Mouse (Mus musculus) kidney, postnatal 4 days (tissue): ENCODE measurements around the gene Kcnq1.

Source experiments
- DNase-seq, 2 experiments: peaks; one replicate each; pipeline ENCODE4 v3.0.0; 2021; ENCODE audit warnings: mixed read lengths in 2 of 2

Kcnq1 gene

GRCm38 (mm10) chr7:143093847-143094246 lies 12.3 kb upstream of the Kcnq1 start:
- DNase-seq, result no peak

DNA sequence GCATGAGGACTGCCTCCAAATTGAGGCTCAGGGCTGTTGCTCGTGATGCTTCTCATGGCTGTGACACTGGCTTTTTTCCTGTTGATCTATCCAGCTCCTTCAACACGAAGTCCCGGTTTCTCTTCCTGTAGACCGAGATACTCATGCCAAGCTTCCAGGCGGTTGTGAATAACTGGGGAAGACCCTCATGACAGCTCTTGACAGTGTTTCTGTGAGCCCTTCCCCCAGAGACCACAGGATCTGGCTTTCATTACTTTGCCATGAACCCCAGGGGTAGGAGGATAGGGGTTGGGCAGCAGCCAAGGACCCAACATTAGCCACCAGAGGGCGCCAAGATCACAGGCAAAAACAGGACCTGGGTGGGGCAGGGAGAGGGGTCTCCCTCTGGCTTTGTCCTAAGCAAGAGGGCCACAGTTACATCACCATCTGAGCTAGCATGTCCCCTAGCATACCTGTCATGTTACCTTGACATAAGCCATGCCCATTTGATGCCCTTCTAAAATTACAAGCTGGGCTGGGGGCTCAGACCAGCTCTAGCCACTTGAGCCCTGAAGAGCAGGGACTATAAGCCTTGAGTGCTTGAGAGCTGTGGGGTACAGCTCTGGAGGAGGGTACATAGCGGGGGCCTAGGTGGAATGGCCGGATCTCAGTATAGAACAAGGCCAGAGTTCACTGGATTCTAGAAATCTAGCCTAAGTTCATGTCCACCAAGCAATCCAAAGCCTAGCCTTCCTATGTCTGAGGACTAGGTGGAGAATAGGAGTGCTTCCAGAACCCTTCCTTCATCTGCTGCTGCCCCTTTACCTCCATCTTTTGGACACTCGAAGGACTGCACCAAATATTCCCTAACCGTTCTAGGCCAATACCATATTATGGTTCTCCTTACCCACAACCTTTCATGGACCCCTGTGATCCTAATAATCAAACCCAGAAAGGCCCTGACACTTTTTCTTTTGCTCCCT lies 11.3 kb upstream of the Kcnq1 start, which contains the start of gene Trpm5:
TSS of gene Trpm5 (minus strand) at position 51 of the 962 bp plus-strand sequence.
- peak; percentile 83 to 84 for DNase-seq

DNA sequence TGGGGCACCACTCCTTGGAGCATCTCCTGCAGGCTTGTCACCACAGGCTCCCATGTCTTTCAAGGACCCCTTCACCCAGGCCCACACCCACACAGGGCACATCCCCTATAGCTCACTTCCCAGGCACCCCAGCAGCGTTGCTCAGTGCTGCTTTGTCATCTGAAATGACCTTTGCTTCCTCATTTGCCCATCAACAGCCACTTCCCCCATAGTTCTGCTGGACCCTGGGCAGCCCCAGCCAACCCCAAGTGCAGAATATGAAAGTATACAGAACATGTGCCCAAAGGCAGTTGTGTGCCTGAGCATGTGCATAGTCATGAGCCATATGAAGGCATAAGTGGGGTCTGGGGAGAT lies 10.6 kb upstream of the Kcnq1 start:
- DNase-seq, result no peak

DNA sequence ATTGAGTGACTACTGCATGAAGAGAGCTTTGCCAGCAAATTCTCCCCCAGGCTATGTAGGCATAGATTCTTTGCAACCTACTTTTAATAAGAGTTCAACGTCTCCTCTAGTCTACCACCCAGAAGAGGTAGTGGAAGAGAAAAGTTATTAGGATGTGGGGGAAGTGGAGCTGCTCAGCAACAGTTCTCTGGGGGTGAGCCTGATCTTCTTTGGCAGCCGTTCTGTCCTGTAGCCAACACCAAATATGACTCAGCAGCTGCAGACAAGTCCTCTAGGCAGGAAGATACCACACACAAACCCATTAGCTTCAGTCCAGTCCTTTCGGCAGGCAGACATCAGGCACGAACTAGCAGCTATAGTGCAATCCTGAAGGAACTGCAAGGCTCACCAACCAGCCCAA lies 5.4 kb upstream of the Kcnq1 start:
- no peak for DNase-seq

DNA sequence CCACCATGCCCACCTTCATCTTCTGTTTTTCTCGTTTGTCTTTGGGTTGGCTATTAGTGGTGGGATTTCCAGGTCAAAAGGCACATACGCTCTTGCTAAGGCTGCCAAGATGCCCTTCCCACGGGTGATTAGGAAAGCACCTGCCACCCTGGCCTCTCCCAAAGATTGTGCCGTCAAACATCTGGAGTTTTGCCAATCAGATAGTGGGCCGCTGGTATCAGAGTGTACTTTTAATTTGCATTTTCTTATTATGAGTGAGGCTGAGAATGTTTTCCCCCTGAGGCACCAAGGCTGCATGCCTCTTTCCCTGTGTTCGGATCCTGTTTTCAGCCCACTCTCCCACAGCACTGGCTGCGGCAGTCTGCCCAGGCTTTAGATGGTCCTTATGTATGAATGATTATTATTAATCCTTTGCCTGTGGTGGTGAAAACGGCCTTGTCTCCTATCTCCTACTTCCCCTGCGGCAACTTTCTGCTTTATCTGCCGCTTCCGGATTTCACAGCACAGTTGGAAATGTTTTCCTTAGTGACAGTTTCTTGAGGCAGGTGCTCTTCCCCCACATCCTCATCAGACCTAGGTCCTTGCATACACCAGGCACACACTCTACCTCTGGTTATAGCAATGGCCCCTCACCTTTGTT lies 784 bp upstream of the Kcnq1 start:
- DNase-seq, result no peak

- peak; percentile 74 to 83 for DNase-seq
These were observed 707 bp downstream of the Kcnq1 start for GRCm38 (mm10) chr7:143106672-143107465.

DNA sequence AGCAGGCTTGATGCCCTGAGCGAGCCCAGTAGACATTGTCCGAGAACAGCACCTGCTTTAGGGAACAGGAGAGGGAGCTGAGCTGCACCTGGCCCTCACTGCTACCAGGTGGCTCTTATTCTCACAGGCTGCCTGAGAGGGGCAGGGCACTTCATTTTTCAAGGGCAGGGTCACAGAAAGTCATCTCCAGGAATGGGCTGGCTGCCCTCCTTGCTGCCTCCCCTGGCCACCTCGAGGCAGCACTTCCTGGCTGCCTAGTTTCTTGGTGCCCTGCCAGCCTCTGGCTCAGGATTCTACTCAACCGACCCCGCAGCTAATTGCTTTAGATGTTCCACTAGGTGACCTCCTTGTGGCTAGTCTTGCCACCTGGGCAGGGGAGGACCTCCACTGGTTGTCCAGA lies 2.0 kb downstream of the Kcnq1 start:
- DNase-seq, result peak; percentile 63 to 77

- no peak for DNase-seq
These were observed 3.0 kb downstream of the Kcnq1 start for GRCm38 (mm10) chr7:143108996-143109660.

DNA sequence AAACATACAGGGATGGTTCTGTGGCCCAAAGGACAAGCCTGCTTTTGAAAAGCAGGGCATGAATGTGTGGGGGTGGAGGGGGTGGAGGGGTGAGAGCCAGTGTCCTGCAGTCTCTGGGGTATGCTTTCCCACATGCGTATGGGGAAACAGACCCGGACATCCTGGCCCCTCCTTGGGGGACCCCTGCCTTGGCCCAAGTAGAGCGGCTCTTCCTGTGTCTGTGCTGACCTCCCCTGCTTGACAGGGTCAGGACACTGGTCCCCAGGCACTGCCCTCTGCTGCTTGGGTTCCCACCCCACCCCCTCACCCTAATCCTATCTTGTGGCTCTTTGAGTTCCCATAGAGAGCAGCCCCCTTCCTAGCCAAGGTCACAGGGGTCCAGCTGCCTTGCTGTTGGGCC lies 3.5 kb downstream of the Kcnq1 start:
- DNase-seq, result no peak

DNA sequence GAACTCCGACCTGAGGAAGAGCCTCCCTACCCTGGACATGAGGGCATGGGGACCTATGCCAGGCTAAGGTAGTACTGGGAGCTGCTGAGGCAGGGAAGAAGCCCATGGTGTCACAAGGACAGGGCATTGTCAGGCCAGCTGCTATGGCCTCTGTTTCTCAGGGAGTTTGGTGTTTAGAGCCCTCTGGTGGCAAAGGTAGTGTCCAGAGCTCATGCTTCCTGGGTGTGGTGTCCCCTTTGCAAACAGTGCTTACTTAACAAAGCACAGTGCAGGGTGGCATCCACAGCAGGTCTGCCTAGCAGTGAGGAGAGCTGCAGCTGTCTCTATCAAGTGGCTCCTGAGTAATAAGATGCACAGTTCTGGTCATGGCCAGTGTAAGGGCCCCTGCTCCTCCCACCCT lies 4.6 kb downstream of the Kcnq1 start:
- no peak for DNase-seq

- no peak for DNase-seq
These were observed 5.6 kb downstream of the Kcnq1 start for GRCm38 (mm10) chr7:143111719-143112118.

DNA sequence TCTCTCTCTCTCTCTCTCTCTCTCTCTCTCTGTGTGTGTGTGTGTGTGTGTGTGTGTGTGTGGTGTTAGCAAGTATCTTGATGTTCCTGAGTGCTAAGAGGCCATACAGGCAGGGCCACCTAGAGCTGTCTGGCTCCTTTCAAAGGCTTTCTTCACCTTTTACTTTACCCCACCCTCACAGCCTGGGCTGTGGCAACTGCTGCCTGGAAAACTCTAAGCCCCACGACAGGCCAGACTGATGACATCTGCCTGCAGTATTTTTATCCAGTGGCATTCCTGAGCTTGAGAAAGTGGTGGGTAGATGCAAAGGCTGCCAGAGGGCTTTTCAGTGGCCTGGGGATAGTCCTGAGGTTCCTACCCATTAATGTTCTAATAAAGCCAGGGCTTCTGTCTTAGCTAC lies 6.2 kb downstream of the Kcnq1 start:
- DNase-seq, result no peak

DNA sequence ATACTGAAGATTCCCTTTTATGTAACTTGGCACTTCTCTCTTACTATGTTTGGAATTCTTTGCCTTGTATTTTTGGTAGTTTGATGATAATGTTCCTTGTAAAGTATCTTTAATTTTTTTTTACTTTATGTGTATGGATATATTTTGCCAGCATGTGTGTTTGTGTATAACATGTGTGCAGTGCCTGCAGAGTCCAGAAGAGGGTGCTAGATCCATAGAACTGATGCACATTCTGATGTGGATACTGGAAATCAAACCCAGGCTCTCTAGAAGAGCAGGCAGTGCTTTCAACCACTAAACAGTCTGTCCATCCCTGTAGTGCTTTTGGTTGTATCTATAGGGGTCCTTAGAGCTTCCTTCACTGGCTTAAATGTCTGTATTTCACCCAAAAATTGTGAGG lies 8.6 kb downstream of the Kcnq1 start:
- no peak for DNase-seq

DNA sequence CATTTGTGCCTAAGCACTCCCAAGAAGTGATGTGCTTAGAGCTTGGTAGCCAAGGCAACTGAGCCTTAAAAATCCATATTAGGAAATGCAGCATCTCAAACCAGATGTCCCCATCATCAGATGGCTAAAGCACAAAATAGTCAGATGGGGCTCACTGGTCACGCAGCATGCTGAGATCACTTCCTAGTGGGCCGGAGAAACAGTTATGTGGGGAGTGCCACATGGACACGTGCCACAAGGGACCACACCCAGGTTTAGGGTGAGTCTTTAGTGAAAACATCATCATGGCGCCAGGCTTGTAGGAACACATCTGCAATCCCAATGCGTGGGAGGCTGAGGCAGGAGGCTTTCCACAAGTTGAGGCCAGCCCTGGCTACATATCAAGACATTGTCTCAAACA lies 10.4 kb downstream of the Kcnq1 start:
- no peak for DNase-seq

DNA sequence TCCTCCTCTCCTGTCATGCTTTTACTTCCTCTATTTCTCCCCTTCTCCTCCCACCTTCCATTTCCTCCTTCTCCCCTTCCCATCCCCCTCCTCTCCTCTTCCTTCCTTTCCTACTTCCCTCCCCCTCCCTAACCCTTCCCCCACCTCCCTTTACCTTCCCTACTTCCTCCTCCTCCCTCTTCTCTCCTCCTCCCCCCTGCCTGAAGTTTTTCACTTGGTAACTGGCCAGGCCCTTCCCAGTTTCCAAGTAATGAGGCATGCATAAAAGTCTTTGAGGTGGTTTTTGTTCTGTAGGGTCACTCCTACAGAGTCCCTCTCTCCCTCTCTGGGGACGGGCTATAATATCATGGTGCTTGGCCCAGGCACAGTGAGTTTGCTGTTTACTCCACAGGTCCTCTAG lies 13.2 kb downstream of the Kcnq1 start:
- DNase-seq, result peak; percentile 38 to 54

DNA sequence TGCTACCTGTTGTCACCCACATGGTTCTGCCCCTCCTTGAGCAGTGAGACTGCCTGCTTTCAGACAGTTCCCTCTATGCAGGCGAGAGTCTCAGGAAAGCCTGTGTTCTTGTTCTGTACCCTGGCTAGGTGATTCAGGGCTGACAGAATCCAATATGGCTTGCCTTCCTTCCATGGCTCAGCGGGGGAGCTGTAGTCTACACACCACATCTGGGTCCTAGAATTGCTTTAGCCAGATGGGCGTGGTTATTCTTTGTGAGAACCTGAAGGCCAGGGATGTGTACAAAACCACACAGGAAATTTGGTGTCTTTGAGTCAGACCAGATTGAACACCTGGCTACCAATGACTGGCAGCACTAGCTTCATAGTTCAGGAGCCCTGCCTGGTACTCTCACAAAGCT lies 13.7 kb downstream of the Kcnq1 start:
- DNase-seq, result no peak

DNA sequence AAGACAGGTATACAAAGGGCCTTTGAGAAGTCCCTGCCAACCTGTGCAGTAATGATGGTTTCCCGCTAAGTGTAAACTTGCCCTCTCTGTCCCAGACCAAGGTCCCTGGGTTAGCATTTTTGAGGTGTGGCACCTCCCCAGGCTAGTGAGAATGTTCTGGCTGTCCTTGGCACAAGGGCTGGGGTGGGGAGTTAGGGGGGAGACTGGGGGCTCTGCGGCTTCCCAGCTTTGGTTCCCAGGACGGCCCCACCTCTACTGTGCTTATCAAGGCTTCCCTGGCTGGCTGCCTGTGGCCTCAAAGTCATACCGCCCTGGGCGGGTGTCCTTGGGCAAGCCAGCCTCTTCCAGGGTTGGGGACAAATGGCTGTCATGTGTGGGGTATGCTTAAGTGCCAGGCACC lies 16.0 kb downstream of the Kcnq1 start:
- DNase-seq, result no peak

DNA sequence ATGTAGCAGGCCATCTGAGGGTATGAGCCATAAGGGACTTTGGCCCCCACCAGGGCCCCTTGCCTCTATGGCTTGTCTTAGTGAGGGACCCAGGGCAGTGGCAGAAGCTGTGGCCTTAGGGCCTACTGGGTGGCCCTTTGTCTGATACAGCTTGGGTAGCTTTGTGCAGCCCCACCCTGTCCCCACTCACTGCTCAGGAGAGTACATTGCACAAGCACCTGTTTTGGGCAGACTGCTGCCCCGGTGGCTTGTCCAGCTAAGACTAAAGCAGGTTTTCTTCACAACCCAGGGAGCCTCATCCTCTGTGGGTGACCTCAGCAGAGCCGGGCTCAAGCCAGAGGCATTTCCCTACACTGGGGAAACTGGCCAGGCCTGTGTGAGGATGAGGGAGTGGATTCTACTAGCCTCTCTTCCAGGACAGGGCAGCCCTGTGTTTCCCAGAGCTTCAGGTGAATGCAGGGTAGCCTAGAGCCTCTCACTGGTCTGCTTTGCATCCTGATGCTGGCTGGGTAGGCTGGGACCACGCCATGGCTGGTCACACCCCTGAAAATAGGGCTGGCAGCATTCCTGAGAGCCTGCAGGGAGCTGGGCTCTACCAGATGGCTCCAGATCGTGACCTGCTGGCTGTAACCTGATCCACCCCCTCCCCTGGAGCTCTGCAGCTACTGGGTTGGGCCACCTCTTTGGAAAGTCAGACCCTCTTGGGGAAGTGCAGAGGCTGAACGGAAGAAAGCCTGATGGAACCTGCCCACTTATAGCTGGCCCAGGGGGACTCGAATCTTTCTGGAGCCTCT lies 17.9 kb downstream of the Kcnq1 start:
- peak; percentile 68 to 81 for DNase-seq

- DNase-seq, result no peak
These were observed 18.7 kb downstream of the Kcnq1 start for GRCm38 (mm10) chr7:143124902-143125301.

GRCm38 (mm10) chr7:143132815-143133214 lies 26.7 kb downstream of the Kcnq1 start:
- DNase-seq, result no peak

DNA sequence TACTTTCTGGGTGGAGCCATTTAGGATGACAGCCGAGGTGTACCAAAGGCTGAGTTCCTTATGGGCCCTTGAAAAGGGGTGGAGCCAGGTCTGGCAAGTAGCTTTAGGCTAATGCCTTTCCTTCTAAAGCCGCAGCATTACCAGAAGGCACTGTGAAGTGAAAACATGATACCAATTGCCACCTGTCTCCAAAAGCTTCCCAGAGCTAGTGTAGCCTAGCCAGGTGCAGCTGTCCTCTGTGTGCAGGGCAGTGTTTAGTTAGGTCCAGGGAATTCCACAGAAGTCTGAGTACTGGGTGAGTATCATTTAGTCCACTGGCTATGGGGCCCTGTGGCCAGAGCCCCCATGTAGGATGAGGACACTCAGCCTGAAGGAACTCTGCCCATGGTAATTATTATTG lies 30.0 kb downstream of the Kcnq1 start:
- DNase-seq, result no peak

DNA sequence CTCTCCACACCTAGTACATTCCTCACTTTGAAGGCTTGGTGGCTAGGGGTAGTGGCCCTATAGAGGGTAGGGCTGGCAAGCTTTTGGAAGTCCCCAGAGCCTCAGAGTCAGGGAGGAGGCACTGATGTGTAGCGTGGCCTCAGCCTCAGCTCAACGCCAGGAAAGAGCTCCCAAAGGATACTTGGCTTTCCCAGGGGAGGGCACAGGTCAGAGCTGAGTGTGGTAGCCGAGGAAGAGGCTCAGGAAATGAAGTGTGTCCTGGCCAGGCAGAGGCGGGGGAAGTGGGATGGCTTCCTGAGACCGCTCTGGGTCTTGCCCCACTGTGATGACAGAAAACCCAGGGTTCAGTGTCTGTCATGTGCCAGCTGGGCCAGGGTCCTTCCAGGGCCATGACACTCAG lies 30.4 kb downstream of the Kcnq1 start:
- DNase-seq, result no peak
